Mouse (Mus musculus) small intestine, adult 2 months (tissue): ENCODE data around the gene Pde4a. TPM values are rescaled to one million over a fixed set of nuclear protein-coding genes. Genes with fewer than 3 reads are reported as not detected.

Experiments used
- H3K27ac ChIP-seq: fragments of 200-500 bp; 2 replicates; pipeline ENCODE4 v1.5.1; 2012; ENCODE audit warnings: low read depth, low read length, control low read depth, inconsistent platforms; ENCODE audit not compliant: insufficient read depth
- H3K27me3 ChIP-seq: fragments of 200-500 bp; 2 replicates; pipeline ENCODE4 v1.6.1; 2012; ENCODE audit warnings: mild to moderate bottlenecking, moderate library complexity, low read length, inconsistent platforms; ENCODE audit not compliant: control insufficient read depth, insufficient read depth
- H3K36me3 ChIP-seq: fragments of 200-500 bp; 2 replicates; pipeline ENCODE4 v1.6.1; 2012; ENCODE audit warnings: mild to moderate bottlenecking, low read length, control low read depth, inconsistent platforms; ENCODE audit not compliant: control insufficient read depth, insufficient read depth
- H3K4me1 ChIP-seq: fragments of 200-500 bp; 2 replicates; pipeline ENCODE4 v1.6.1; 2012; ENCODE audit warnings: low read length, inconsistent platforms, mixed read lengths; ENCODE audit not compliant: control insufficient read depth, insufficient read depth, insufficient read length
- H3K4me3 ChIP-seq: fragments of 200-500 bp; 2 replicates; pipeline ENCODE4 v1.5.1; 2012; ENCODE audit warnings: low read depth, mild to moderate bottlenecking, control low read depth, inconsistent platforms, low read length, moderate library complexity
- CTCF ChIP-seq: fragments of 200-500 bp; IDR thresholded peaks from 2 replicates; pipeline ENCODE4 v1.5.1; 2012; ENCODE audit warnings: low read depth, mild to moderate bottlenecking, control low read depth, inconsistent platforms, low read length, moderate library complexity, mixed read lengths; ENCODE audit not compliant: insufficient replicate concordance, insufficient read length; ENCODE audit errors: extremely low read depth
- POLR2A ChIP-seq: fragments of 200-500 bp; IDR thresholded peaks from 2 replicates; pipeline ENCODE4 v1.6.1; 2012; ENCODE audit warnings: low read depth, mild to moderate bottlenecking, control low read depth, inconsistent platforms, low read length, moderate library complexity
- WGBS: fragments of 180-500 bp; shearing (Covaris S2); methylation state at CpG from one replicate; pipeline ENCODE4 v1.1.7; 2018; 5-methylcytosine and 5-hydroxymethylcytosine counted together
- polyA plus RNA-seq: library from polyadenylated mRNA; depleted of rRNA; stranded (reverse); fragments of >200 nt; gene quantifications from 2 replicates; pipeline ENCODE4 v1.2.3, GENCODE M21; 2012

The Pde4a gene
- polyA plus RNA-seq, 1 experiment: 5.1 TPM

DNA sequence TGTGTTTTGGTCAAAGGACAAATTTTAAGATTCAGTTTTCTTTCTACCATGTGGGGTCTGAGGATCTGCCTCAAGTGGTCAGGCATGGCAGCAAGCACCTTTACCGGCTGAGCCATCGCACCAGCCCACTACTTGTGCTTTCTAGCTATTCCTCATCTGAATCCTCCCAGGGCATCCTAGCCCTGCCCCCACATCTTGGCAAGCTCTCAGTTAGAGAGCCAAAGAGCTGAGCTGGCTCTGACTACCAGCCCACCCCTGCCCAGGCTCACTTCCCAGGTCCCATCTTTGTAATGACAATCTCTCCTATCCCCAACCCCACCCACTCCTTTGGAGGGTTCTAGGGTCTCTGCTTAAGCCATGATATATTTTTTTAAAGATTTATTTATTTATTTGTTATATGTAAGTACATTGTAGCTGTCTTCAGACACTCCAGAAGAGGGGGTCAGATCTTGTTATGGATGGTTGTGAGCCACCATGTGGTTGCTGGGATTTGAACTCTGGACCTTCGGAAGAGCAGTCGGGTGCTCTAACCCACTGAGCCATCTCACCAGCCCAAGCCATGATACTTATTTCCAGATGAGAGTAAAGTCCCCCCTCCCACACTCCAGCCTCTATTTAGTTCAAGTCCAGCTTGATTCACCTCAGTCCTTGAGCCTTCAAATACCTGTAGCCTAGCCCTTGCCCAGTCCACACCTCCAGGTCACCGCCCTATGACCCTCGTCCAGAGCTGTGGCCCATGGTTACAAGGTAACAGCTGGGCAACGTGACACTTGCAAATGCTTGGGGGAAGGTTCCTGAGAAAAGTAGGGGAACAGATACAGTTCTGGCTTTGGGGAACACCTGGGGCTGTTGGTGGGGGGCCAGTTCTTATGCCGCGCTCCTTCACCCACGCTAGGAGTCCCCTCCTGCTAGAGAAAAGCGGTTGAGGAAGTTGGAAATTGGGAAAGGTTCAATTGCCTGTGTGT, 2.1 kb upstream of the Pde4a start:
- Histone ChIP-seq H3K36me3 (no peaks in the 10 kb centered on the region), H3K27ac (no peak overlapping the region), H3K4me1 (peaks cover 22% of the 10 kb centered on the region), H3K27me3 (peaks cover 29% of the 10 kb centered on the region), H3K4me3 (no peak overlapping the region)
- 38% methylated on average over 11 of the region's 11 CpGs for WGBS
- TF ChIP-seq POLR2A (no peak), CTCF (no peak)

GRCm38 (mm10) chr9:21164072-21164471, 1.4 kb upstream of the Pde4a start:
- H3K4me3 ChIP-seq: peak overlapping the region; percentile 6
- H3K4me1 ChIP-seq: peaks cover 28% of the 10 kb centered on the region
- H3K27ac ChIP-seq: no peak overlapping the region
- TF ChIP-seq POLR2A (no peak), CTCF (no peak)
- no peaks in the 10 kb centered on the region for H3K36me3 ChIP-seq
- peaks cover 29% of the 10 kb centered on the region for H3K27me3 ChIP-seq
- 2% methylated on average over 26 of the region's 26 CpGs for WGBS

- Histone ChIP-seq H3K36me3 (no peaks in the 10 kb centered on the region), H3K4me3 (peak overlapping the region; percentile 63), H3K27me3 (peaks cover 29% of the 10 kb centered on the region), H3K27ac (peak overlapping the region; percentile 9; the same call in 1 of the 2 replicates), H3K4me1 (peaks cover 28% of the 10 kb centered on the region)
- peak; percentile 44; the same call in 1 of the 2 replicates for TF ChIP-seq CTCF
- no peak for TF ChIP-seq POLR2A
- 2% methylated on average over 47 of the region's 47 CpGs for WGBS
Measured at GRCm38 (mm10) chr9:21165952-21166451, 488 bp downstream of the Pde4a start.

- WGBS: 41% methylated on average over 3 of the region's 3 CpGs
- Histone ChIP-seq H3K27me3 (peaks cover 29% of the 10 kb centered on the region), H3K36me3 (no peaks in the 10 kb centered on the region), H3K4me1 (peaks cover 24% of the 10 kb centered on the region), H3K27ac (peak overlapping the region; percentile 9; the same call in 1 of the 2 replicates), H3K4me3 (peak overlapping the region; percentile 12; the same call in 1 of the 2 replicates)
- TF ChIP-seq POLR2A (no peak), CTCF (no peak)
Measured at GRCm38 (mm10) chr9:21166516-21166915, 1.0 kb downstream of the Pde4a start.

GRCm38 (mm10) chr9:21167140-21168097, 1.9 kb downstream of the Pde4a start:
- peak overlapping the region; percentile 80 for H3K27ac ChIP-seq
- TF ChIP-seq POLR2A: no peak
- no peak for TF ChIP-seq CTCF
- peaks cover 29% of the 10 kb centered on the region for H3K27me3 ChIP-seq
- WGBS: 70% methylated on average over 10 of the region's 10 CpGs
- no peaks in the 10 kb centered on the region for H3K36me3 ChIP-seq
- peak overlapping the region; percentile 59 for H3K4me3 ChIP-seq
- peaks cover 22% of the 10 kb centered on the region for H3K4me1 ChIP-seq

- TF ChIP-seq CTCF (peak; percentile 93; the same call in 1 of the 2 replicates), POLR2A (no peak; the same call in 1 of the 2 replicates)
- Histone ChIP-seq H3K27me3 (peaks cover 29% of the 10 kb centered on the region), H3K4me3 (peak overlapping the region; percentile 59), H3K36me3 (no peaks in the 10 kb centered on the region), H3K4me1 (peaks cover 22% of the 10 kb centered on the region), H3K27ac (peak overlapping the region; percentile 80)
- 9% methylated on average over 30 of the region's 30 CpGs for WGBS
Measured at GRCm38 (mm10) chr9:21168161-21169123, 2.9 kb downstream of the Pde4a start.
